Mouse (Mus musculus) kidney, adult 2 months (tissue): Measurements from ENCODE around the gene Clcn2.

Experiments used
- CTCF ChIP-seq: fragments of 200-500 bp; conservative IDR thresholded peaks from 2 replicates; pipeline ENCODE4 v1.5.1; 2011; ENCODE audit warnings: low read depth, mild to moderate bottlenecking, control low read depth, low read length, moderate library complexity, mixed read lengths; ENCODE audit not compliant: insufficient read depth, insufficient read length
- POLR2A ChIP-seq: fragments of 200-500 bp; IDR thresholded peaks from one replicate; pipeline ENCODE4 v1.6.1; 2011; ENCODE audit warnings: low read depth, low read length, control low read depth

DNA sequence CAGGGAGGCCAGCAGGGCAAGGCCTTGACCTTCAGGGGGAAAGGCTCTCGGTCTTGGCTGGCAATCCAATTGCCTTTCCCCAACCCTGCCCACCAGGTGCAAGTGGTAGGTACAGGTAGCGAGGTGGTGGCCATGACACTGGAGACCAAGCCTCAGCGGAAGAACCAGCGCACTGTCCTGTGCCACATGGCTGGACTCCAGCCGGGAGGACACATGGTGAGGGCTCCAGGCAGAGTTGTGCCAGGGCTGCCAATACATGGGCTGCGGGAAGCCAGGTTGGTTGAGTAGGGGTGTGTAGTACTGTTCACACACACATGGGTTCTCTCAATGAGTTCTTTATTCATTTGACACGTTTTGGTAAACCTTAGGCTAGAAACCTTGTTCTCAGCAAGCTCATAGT, 18.6 kb upstream of the Clcn2 start:
- TF ChIP-seq CTCF (no peak), POLR2A (no peak)
